Mouse (Mus musculus) brain, embryonic 14.5 days (tissue): ENCODE data around the gene Abo. TPM values are rescaled to one million over a fixed set of nuclear protein-coding genes. Genes with fewer than 3 reads are reported as not detected.

ENCODE experiments used
- DNase-seq: peaks from one replicate; pipeline ENCODE4 v3.0.0-alpha.2; 2011; ENCODE audit warnings: low read depth
- CTCF ChIP-seq: fragments of 200-500 bp; IDR thresholded peaks from 2 replicates; pipeline ENCODE4 v1.5.1; 2012; ENCODE audit warnings: inconsistent platforms, mild to moderate bottlenecking, moderate library complexity, borderline replicate concordance; ENCODE audit not compliant: insufficient read depth, insufficient read length; ENCODE audit errors: extremely low read depth
- POLR2A ChIP-seq: fragments of 200-500 bp; IDR thresholded peaks from 2 replicates; pipeline ENCODE4 v1.6.1; 2012; ENCODE audit warnings: mild to moderate bottlenecking, inconsistent platforms, borderline replicate concordance; ENCODE audit not compliant: poor library complexity, insufficient read depth, insufficient read length, severe bottlenecking; ENCODE audit errors: extremely low read depth
- polyA plus RNA-seq: library from polyadenylated mRNA; depleted of rRNA; stranded (reverse); fragments of >200 nt; gene quantifications from 2 replicates; pipeline ENCODE4 v1.2.3, GENCODE M21; 2012; rRNA removed

Abo gene
- polyA plus RNA-seq, 1 experiment = not detected

DNA sequence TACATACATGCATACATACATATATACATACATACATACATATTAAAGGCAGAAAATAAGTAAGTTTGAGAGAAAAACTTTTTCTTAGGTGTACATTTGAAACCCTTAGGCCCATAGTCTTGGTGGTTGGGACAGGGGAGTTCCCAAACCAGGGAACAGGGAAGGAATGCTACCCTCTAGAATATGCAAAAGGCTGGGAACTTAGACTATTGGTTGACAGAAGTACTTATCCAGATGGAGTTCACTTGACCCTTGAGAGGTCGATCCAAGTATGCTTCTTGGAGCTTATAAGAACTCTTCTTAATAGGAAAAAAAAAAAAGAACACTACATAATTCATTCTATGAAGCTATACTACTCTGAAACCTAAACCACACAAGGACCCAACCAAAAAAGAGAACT is 36.7 kb downstream of the Abo start:
- no peak for DNase-seq
- TF ChIP-seq CTCF = no peak
- no peak for TF ChIP-seq POLR2A

GRCm38 (mm10) chr2:26827261-26827975 is 37.4 kb downstream of the Abo start:
- DNase-seq = no peak
- TF ChIP-seq POLR2A = no peak
- TF ChIP-seq CTCF = no peak

Other genes with a start within 250 kb of the Abo start
- gene Fam69b, start 236.5 kb downstream of the Abo start, polyA plus RNA-seq = 119 and 133 TPM in 2 replicates
- gene Lcn4, start 193.7 kb downstream of the Abo start, polyA plus RNA-seq = not detected in 2 replicates
- gene Surf6, start 37.9 kb upstream of the Abo start, polyA plus RNA-seq = 24.6 and 30.1 TPM in 2 replicates
- gene Med22, start 45.7 kb upstream of the Abo start, polyA plus RNA-seq = 119 and 181 TPM in 2 replicates
- gene Rpl7a, start 45.8 kb upstream of the Abo start, polyA plus RNA-seq = 1,440 and 1,580 TPM in 2 replicates
- 51.2 and 56.7 TPM in 2 replicates for gene Surf2, start 51.4 kb upstream of the Abo start, polyA plus RNA-seq
- 60.6 and 68.5 TPM in 2 replicates for gene Surf1, start 51.6 kb upstream of the Abo start, polyA plus RNA-seq
- gene Surf4, start 68.9 kb upstream of the Abo start, polyA plus RNA-seq = 97.7 and 102 TPM in 2 replicates
- gene Stkld1, start 69.1 kb upstream of the Abo start, polyA plus RNA-seq = 0.21 and 0.23 TPM in 2 replicates
- 40.8 and 46.6 TPM in 2 replicates for gene Rexo4, start 99.4 kb upstream of the Abo start, polyA plus RNA-seq
- gene Adamts13, start 108.4 kb upstream of the Abo start, polyA plus RNA-seq = 0.12 TPM in 1 of 2 replicates, not detected in the other
- gene Cacfd1, start 144.9 kb upstream of the Abo start, polyA plus RNA-seq = 95.9 and 110 TPM in 2 replicates
- gene Slc2a6, start 163.0 kb upstream of the Abo start, polyA plus RNA-seq = 7.2 and 8.2 TPM in 2 replicates
- 0.26 and 0.73 TPM in 2 replicates for gene Mymk, start 207.2 kb upstream of the Abo start, polyA plus RNA-seq
- 12.1 and 14.3 TPM in 2 replicates for gene Adamtsl2, start 214.4 kb upstream of the Abo start, polyA plus RNA-seq